Mouse (Mus musculus): Measurements from ENCODE around the gene Manba.

Gene Manba

GRCm38 (mm10) chr3:135582246-135582645 is 96.8 kb downstream of the Manba start:
- no peak for DNase-seq (ENCODE audit: low read depth)

DNA sequence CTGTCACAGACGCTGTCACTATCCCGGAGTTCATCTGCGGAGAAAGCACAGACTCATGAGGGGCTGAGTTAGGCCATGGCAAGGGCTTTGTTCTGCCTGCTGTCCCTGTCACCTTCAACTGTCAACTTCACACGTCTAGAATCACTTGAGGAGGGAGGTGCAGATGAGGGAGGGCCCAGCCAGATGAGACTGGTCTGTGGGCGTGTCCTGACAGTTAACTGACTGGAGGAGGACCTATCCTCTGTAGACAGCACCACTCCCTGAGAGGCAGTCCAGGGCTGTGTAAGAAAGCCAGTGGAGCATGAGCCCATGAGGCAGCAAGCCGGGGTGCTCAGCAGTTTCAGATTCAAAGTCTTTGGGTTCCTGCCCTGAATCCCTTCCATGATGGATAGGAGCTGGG is 100.1 kb downstream of the Manba start:
- no peak for DNase-seq (ENCODE audit: low read depth)

GRCm38 (mm10) chr3:135586060-135586459 is 100.6 kb downstream of the Manba start:
- DNase-seq (ENCODE audit: low read depth): no peak

DNA sequence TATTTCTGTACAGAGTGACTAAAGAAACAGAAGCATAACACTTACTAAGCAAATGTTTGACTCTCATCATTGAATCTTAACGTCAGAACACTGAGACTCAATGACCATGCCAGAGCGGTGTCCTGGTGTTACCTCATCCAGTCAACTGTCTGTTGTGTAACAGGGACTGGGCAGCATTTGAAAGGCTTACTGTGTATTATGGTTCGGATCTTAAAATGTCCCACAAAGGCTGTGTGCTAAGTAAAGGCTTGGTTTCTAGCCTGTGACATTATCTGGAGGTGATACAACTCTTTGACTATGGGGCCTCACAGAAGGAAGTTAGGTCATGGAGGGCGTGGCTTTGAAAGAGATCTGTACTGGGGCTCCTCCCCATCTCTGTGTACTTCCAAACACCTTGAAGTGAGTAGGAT is 101.1 kb downstream of the Manba start:
- no peak for DNase-seq (ENCODE audit: low read depth)

DNA sequence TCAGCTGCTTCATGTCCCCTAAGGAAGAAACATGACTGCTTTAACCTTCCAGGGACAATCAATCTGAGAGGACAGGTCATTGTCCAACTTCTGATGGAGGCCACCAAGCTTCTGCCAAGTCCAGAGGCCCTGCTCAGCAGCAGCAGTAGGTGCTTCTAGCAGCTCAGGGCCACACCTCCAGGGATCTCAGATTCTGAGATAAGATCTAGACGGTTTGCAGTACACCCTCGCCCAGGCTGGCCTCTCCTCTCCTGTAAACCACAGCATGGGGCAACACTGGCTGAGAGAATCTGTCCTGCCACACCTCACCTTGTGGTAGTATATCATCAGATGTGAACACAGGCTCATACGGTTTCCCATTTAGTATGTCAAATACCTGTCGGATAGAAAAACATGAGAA is 105.1 kb downstream of the Manba start:
- no peak for DNase-seq (ENCODE audit: low read depth)

DNA sequence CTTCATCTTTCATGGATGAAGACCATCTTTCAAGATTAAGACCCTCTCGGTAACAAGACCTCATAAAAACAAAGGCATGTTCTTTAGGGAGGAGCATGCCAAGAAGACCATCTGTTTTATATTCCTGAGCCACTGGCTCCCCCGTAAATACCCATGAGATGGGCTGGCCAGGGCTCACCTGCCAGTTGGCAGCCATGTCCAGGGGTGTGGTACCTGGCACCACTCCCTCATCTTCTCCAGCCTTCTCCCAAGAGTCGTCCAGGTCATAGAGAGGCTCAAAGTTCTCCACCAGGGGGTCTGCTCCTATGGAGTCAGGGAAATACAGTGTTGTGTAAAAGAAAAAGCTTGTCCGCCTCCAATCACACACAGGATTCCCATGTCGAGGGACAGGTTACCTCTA is 106.0 kb downstream of the Manba start:
- peak; percentile 26 for DNase-seq (ENCODE audit: low read depth)

- DNase-seq (ENCODE audit: low read depth): no peak
These were observed 106.6 kb downstream of the Manba start for GRCm38 (mm10) chr3:135592011-135592410.

DNA sequence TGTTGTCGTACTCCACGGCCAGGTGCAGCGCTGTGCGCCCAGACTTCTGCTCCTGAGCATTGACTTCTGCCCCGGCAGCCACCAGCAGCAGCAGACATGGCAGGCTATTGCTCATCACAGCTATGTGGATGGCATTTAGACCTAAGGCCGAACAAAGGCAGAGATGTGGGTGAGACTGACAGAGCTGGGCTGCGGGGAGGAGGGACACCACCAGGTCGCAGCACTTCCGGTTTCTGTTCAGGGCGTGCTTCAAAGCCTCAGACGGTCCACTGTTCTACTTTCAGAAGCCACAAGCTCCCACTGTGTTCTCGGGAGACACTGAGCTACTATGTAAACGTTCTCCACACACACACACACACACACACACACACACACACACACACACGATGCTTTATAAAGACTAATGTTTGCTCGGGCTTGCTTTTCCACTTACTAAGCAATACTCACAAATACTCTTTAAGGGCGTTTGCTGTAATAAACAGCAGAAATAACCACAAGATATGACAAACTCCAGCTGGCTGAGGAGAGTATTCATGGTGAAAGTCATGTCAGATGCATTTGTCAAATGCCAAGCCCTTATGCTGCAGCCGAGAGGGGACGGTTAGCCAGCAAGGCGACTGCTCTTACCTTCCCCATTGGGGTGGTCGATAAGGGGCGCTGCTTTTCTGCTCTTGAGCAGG is 109.0 kb downstream of the Manba start:
- DNase-seq (ENCODE audit: low read depth): no peak

DNA sequence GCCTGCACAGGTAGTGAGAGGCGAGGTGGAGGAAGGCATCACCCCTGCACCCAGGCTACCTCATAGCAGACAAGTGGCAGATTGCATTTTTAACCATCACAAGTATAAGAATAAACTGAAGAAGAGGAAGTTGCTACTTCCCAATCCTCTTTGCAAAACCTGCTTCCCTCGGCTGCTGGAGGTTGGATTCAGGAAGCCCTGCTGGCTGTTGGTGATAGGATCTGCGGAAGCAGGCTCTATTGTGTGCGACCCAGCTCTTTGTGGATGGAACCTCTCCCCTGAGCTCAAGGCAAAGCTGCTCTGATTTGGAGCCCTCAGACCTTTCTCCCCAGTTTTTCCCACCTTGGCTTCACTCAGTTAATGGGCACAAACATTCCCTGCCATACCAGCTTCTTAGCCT is 111.6 kb downstream of the Manba start:
- no peak for DNase-seq (ENCODE audit: low read depth)

- no peak for DNase-seq (ENCODE audit: low read depth)
These were observed 112.9 kb downstream of the Manba start for GRCm38 (mm10) chr3:135598355-135598754.

DNA sequence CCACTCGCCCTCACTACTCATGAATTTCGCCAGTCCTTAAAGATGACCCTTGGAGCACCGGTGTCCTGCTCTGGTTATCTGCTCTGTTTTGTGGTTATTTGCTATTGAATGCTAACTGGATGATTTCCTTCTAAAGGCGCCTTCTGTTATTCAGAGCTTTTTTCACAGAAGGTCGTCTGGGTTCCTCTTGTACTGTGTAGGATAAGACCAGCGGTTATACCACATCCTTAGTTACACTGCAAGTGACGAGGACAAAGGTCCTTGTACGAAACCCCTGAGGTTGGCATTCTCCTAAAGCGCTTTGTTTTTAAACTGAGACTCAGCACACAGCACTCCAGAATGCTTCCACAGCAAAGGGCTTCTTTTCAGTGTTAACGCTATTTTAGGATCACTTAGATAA is 117.3 kb downstream of the Manba start:
- DNase-seq (ENCODE audit: low read depth): no peak

DNA sequence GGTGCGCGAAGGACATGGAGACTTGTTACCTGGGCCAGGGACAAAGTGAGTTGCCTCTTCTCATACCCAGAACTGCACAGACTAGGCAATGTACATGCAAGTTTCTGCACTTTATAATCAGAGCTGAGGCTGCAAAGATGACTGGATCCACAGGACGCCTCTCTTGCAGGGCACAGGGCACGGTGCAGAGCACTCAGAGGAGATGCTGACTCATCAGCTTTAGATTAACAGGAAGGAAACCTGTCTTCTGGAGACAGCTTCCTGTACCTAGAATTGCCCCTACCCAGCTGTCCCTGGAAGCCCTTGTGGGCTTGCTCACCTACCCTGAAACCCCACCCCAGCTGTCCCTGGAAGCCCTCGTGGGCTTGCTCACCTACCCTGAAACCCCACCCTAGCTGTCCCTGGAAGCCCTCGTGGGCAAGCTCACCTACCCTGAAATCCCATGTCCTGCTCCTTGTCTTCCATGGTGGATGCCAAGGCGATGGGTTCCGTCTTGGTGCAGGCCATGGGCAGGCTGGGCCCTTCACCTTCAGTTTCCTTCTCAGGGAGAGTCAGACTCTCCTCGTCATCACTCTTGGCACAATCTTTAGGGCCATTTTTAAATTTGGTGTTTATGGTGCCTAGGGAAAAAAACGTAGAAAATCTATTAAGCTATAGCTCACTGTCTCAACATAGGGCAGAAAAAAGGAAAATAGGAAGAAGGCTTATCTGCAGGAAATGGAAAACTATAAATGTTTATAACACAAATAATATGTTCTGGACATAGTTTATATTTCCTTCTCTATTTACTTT is 119.4 kb downstream of the Manba start:
- no peak for DNase-seq (ENCODE audit: low read depth)

DNA sequence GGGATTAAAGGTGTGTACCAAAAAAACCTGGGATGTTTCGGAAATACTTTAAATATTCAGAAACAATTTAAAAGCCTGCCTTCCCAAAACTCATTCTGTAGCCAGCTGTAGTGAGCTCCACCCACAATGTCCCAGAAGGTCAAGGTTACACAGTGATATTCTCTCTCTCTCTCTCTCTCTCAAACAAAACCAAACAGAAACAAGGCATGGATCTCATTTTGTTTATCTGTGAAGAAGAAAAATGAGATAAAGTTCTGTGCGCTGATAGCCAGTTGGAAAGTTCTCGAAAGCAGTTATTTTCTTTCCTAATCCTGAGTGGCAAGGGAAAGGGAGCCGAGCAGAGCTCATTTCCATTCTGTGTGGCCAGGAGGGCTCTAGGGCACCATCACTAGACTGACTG is 120.1 kb downstream of the Manba start:
- DNase-seq (ENCODE audit: low read depth): no peak

DNA sequence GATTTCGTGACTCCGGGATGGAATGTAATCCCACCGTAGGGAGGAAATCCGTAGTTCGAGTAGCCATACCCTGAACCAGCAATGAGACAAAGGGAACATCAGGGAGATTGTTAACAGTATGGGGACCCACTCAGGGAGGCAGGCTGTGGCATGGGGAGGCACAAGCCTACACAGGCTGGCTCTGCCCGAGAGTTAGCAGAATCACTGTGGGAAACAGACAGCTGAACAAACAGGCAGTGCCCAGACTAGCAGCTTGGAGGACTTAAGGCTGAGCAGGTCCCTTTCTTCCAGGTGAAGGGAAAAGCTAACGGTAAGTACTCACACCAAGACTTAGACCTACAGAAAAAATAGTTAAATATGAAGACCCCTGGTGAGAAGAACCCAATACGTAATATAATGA is 121.2 kb downstream of the Manba start:
- DNase-seq (ENCODE audit: low read depth): no peak

GRCm38 (mm10) chr3:135607021-135607420 is 121.6 kb downstream of the Manba start:
- no peak for DNase-seq (ENCODE audit: low read depth)

- no peak for DNase-seq (ENCODE audit: low read depth)
These were observed 122.5 kb downstream of the Manba start for GRCm38 (mm10) chr3:135607660-135608473.

DNA sequence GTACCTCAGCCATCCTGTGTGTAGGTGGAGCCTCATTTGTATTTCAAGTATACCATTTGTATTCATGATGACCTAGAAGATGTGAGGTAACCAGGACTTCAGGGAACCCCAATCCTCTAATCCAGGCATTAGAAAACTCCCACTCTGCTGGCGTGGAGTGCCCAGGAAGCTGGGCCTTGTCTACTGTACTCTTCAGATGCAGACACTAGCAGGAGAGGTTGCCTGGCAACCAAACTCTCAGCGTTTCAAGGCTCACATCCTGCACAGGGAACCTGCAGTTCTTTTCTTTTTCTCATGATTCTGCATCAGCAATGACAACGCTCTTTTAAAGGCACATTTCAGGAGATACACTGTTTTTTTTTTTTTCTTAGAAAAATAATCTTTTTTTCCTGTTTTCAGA is 124.8 kb downstream of the Manba start:
- DNase-seq (ENCODE audit: low read depth): no peak

DNA sequence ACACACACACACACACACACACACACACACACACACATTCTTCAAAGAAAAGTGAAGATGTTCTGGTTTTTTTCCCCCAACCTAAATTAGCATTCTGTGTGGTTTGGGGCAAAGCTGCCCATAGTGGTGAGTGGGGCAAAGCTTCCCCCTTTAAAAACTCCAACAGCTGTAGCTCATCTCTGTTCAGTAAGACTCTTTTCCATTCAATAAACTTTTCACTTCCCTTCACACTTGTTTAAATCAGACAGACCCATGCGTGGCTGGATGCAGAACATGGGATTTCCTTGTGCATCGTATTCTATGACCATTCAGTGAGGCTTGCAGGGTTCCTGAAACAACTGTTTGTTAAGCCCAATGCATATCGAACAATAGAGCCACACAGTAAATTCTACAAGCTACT is 129.0 kb downstream of the Manba start:
- DNase-seq (ENCODE audit: low read depth): no peak

- no peak for DNase-seq (ENCODE audit: low read depth)
These were observed 131.3 kb downstream of the Manba start for GRCm38 (mm10) chr3:135616730-135617129.

All from NIH3T3 (cell line).